Mouse (Mus musculus): ENCODE measurements around the gene March8. TPM values are rescaled to one million over a fixed set of nuclear protein-coding genes. Genes with fewer than 3 reads are reported as not detected.

Gene March8
- total and polyA plus RNA-seq, 3 experiments = 22.7 to 24.9 TPM; not detected in 1

DNA sequence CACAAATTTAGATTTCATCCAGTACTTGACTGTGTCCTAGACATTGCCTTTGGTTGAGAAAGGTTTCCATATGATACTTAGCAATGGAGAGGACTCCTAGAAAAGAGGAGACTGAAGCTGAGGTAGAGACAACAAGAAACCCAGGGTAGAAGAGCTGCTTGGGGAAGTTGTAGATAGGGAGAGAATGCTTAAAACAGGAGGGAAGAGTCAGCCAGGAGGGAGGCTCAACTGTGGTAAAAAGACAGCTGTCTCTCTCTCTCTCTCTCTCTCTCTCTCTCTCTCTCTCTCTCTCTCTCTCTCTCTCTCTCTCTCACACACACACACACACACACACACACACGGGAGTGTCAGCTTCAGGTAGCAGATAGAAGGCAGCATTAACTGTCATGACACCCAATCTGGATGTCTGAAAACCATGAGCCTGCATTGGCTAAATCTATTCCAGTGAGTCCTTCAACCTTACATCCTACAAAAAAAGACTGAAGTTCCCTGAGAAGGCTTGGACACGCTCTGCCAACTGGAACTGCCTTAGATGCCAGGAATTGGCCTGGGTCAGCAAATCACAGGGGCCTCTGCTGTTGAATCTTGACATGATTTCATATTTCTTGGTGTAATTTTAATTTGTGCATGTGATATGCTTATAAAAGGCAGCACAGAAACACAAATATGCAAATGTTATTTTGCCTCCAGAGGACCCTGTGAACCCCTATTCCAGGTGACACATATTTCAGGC, 57.3 kb downstream of the March8 start:
- Histone ChIP-seq H3K27me3 (ENCODE audit: control insufficient read depth in 1 of 2, insufficient read depth in 2 of 2, low read length in 2 of 2) (no peaks in the 10 kb centered on the region), H3K4me1 (ENCODE audit: control insufficient read depth in 1 of 2, insufficient read depth in 2 of 2, low read length in 2 of 2) (peaks cover 5 to 10% of the 10 kb centered on the region in 2 experiments; a peak in 3 of 4 replicates), H3K4me3 (ENCODE audit: control insufficient read depth in 1 of 2, insufficient read depth in 1 of 2, low read depth in 2 of 2, low read length in 2 of 2) (no peak overlapping the region), H3K9me3 (replicated peaks; ENCODE audit: insufficient read depth, low read length) (no peaks in the 10 kb centered on the region), H3K27ac (ENCODE audit: control insufficient read depth, low read depth, low read length) (peak overlapping the region; percentile 7; the same call in 1 of the 2 replicates), H3K9ac (ENCODE audit: control insufficient read depth, low read depth, low read length, poor library complexity, severe bottlenecking) (no peak overlapping the region), H3K79me2 (ENCODE audit: control insufficient read depth, insufficient read depth, low read length, poor library complexity) (no peaks in the 10 kb centered on the region), H3K36me3 (ENCODE audit: control insufficient read depth in 1 of 2, insufficient read depth in 2 of 2, low read length in 2 of 2) (peaks cover 0 to 3% of the 10 kb centered on the region in 2 experiments; a peak in 2 of 4 replicates)
- 0 out of 2 replicates have a peak, but pooled peaks have one; percentile 36 for TF ChIP-seq GATA1 (IDR thresholded peaks at IDR 0.05; ENCODE audit: low read depth, low read length)
- no peak for TF ChIP-seq POLR2A (IDR thresholded peaks at IDR 0.05; ENCODE audit: control insufficient read depth in 1 of 2, insufficient read depth in 1 of 2, low read depth in 1 of 2, low read length in 2 of 2, poor library complexity in 1 of 2)
- TF ChIP-seq HCFC1 (IDR thresholded peaks at IDR 0.05; ENCODE audit: low read depth, low read length) = no peak
- peak; percentile 54; the same call in 1 of the 2 replicates for TF ChIP-seq JUND (IDR thresholded peaks at IDR 0.05; ENCODE audit: low read depth, low read length)
- DNase-seq (ENCODE audit: low read depth, low spot score) = peak; percentile 62

DNA sequence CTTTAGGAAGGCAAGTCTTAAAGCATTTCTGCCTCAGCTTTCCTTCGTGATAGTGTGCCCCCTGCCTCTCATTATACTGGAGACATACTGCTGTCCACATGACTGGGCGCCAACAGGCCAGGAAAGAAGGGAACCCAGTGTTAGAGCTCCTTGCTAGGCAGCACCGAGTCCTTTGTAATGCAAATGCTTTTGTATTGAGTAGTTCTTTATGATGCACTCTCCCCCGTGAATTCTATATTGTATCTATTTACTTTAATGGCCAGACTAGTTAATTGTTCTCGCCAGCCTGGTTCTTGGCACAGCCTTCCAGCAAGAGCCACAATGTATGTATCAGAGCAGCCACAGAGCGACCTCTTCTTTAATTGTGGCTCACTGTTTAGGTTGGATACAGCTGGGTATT, 59.8 kb downstream of the March8 start:
- no peak overlapping the region for H3K27ac ChIP-seq (ENCODE audit: control insufficient read depth, low read depth, low read length)
- H3K4me1 ChIP-seq (ENCODE audit: control insufficient read depth in 1 of 2, insufficient read depth in 2 of 2, low read length in 2 of 2) = peaks cover 5 to 7% of the 10 kb centered on the region in 2 experiments; a peak in 3 of 4 replicates
- H3K36me3 ChIP-seq (ENCODE audit: control insufficient read depth in 1 of 2, insufficient read depth in 2 of 2, low read length in 2 of 2) = peaks cover 0 to 2% of the 10 kb centered on the region in 2 experiments; a peak in 2 of 4 replicates
- no peaks in the 10 kb centered on the region for H3K79me2 ChIP-seq (ENCODE audit: control insufficient read depth, insufficient read depth, low read length, poor library complexity)
- H3K4me3 ChIP-seq (ENCODE audit: control insufficient read depth in 1 of 2, insufficient read depth in 1 of 2, low read depth in 2 of 2, low read length in 2 of 2) = no peak overlapping the region
- TF ChIP-seq ZKSCAN1 (IDR thresholded peaks at IDR 0.05; ENCODE audit: low read depth, low read length) (no peak), USF2 (IDR thresholded peaks at IDR 0.05; ENCODE audit: borderline replicate concordance in 1 of 2, insufficient read depth in 1 of 2, low read depth in 1 of 2, low read length in 2 of 2) (no peak), CHD2 (IDR thresholded peaks at IDR 0.05; ENCODE audit: low read length) (no peak)
- H3K9me3 ChIP-seq (replicated peaks; ENCODE audit: insufficient read depth, low read length) = no peaks in the 10 kb centered on the region
- no peak overlapping the region for H3K9ac ChIP-seq (ENCODE audit: control insufficient read depth, low read depth, low read length, poor library complexity, severe bottlenecking)
- DNase-seq (ENCODE audit: low read depth, low spot score) = no peak
- no peaks in the 10 kb centered on the region for H3K27me3 ChIP-seq (ENCODE audit: control insufficient read depth in 1 of 2, insufficient read depth in 2 of 2, low read length in 2 of 2)

DNA sequence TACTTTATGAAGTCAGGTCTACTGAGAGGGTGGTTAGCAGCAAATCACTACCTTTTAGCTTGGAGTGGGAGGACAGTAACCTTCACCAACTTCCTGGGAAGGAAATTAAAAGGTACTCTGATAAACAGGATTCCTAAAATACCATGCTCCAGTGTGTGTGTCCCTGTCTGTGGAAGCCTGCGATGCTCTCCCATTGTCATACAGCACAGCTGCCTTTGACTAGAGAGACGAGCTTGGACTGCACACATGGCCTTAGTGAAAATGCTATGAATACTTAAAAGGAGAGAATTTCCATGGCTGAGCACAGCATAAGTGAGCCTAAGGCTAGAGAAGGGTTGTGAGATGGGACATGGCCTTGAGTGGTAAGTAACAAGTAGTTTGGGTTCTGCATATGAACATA, 60.3 kb downstream of the March8 start:
- H3K9me3 ChIP-seq (replicated peaks; ENCODE audit: insufficient read depth, low read length) = no peaks in the 10 kb centered on the region
- H3K9ac ChIP-seq (ENCODE audit: control insufficient read depth, low read depth, low read length, poor library complexity, severe bottlenecking) = no peak overlapping the region
- TF ChIP-seq MYB (IDR thresholded peaks at IDR 0.05; ENCODE audit: low read depth, low read length) = no peak
- TF ChIP-seq CHD1 (IDR thresholded peaks at IDR 0.05; ENCODE audit: low read depth, low read length) = no peak
- no peak for TF ChIP-seq MYC (IDR thresholded peaks at IDR 0.05; ENCODE audit: low read depth, low read length)
- TF ChIP-seq TBP (IDR thresholded peaks at IDR 0.05; ENCODE audit: low read depth, low read length) = no peak
- TF ChIP-seq E2F4 (IDR thresholded peaks at IDR 0.05; ENCODE audit: borderline replicate concordance, low read depth, low read length) = no peak
- TF ChIP-seq BHLHE40 (IDR thresholded peaks at IDR 0.05; ENCODE audit: borderline replicate concordance, low read depth, low read length) = no peak
- no peak for TF ChIP-seq GATA1 (IDR thresholded peaks at IDR 0.05; ENCODE audit: low read depth, low read length)
- no peak for TF ChIP-seq TAL1 (IDR thresholded peaks at IDR 0.05; ENCODE audit: low read length)
- no peak for TF ChIP-seq RCOR1 (IDR thresholded peaks at IDR 0.05; ENCODE audit: low read depth, low read length)
- TF ChIP-seq GABPA (IDR thresholded peaks at IDR 0.05; ENCODE audit: low read depth, low read length) = no peak
- no peak for TF ChIP-seq CHD2 (IDR thresholded peaks at IDR 0.05; ENCODE audit: low read length)
- no peak for TF ChIP-seq TCF12 (IDR thresholded peaks at IDR 0.05; ENCODE audit: low read depth, low read length)
- no peak for TF ChIP-seq CTCF (IDR thresholded peaks at IDR 0.05 in 2 of 3, conservative IDR thresholded peaks at IDR 0.05 in 1 of 3; ENCODE audit: control insufficient read depth in 1 of 3, insufficient read depth in 1 of 3, low read depth in 2 of 3, low read length in 3 of 3, poor library complexity in 1 of 3, severe bottlenecking in 1 of 3)
- TF ChIP-seq ETS1 (IDR thresholded peaks at IDR 0.05; ENCODE audit: low read depth, low read length) = no peak
- no peak for TF ChIP-seq SIN3A (IDR thresholded peaks at IDR 0.05; ENCODE audit: low read length)
- TF ChIP-seq MAX (IDR thresholded peaks at IDR 0.05; ENCODE audit: low read length) = no peak
- TF ChIP-seq NRF1 (IDR thresholded peaks at IDR 0.05; ENCODE audit: insufficient read depth, low read depth, low read length, poor library complexity, severe bottlenecking) = no peak
- TF ChIP-seq ZKSCAN1 (IDR thresholded peaks at IDR 0.05; ENCODE audit: low read depth, low read length) = no peak
- TF ChIP-seq MEF2A (IDR thresholded peaks at IDR 0.05; ENCODE audit: extremely low read depth, insufficient replicate concordance, low read depth, low read length, poor library complexity, severe bottlenecking) = no peak
- H3K79me2 ChIP-seq (ENCODE audit: control insufficient read depth, insufficient read depth, low read length, poor library complexity) = no peaks in the 10 kb centered on the region
- no peaks in the 10 kb centered on the region for H3K27me3 ChIP-seq (ENCODE audit: control insufficient read depth in 1 of 2, insufficient read depth in 2 of 2, low read length in 2 of 2)
- H3K27ac ChIP-seq (ENCODE audit: control insufficient read depth, low read depth, low read length) = no peak overlapping the region
- peaks cover 0 to 2% of the 10 kb centered on the region in 2 experiments; a peak in 2 of 4 replicates for H3K36me3 ChIP-seq (ENCODE audit: control insufficient read depth in 1 of 2, insufficient read depth in 2 of 2, low read length in 2 of 2)
- no peak for DNase-seq (ENCODE audit: low read depth, low spot score)
- peaks cover 5 to 7% of the 10 kb centered on the region in 2 experiments; a peak in 3 of 4 replicates for H3K4me1 ChIP-seq (ENCODE audit: control insufficient read depth in 1 of 2, insufficient read depth in 2 of 2, low read length in 2 of 2)
- no peak overlapping the region for H3K4me3 ChIP-seq (ENCODE audit: control insufficient read depth in 1 of 2, insufficient read depth in 1 of 2, low read depth in 2 of 2, low read length in 2 of 2)

Measured in MEL (cell line).